Mouse (Mus musculus): ENCODE results near the gene Gkn3. TPM values are rescaled to one million over a fixed set of nuclear protein-coding genes. Genes with fewer than 3 reads are reported as not detected.

Gene Gkn3
- 1 to 10 TPM in 1 of 2 experiments, under 1 TPM in 1; 0.84 to 2.2 TPM for total RNA-seq (2021)

DNA sequence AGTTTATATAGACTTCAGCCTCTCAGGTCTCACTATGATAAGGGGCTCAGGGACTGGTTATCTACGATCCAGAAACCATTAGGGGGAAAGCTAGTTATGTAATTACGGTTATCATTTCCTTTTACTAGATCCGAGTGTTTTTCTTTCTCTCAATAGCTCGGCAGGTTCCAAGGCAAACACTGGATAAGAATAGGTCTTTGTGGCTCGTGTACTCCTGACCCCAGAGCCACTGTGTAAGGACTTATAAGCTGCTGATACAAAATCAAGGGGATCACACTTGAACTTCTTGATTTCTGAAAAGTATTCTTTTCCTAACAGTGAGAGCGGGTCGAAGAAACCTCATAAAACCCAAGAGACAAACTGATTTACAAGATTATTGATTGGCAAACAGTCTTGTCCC is at the start of gene Gkn3:
TSS of gene Gkn3 (minus strand) at position 59 of the 400 bp plus-strand sequence.
- DNase-seq: no peak
- intact Hi-C loops (cut with DNase I): no loop called here

DNA sequence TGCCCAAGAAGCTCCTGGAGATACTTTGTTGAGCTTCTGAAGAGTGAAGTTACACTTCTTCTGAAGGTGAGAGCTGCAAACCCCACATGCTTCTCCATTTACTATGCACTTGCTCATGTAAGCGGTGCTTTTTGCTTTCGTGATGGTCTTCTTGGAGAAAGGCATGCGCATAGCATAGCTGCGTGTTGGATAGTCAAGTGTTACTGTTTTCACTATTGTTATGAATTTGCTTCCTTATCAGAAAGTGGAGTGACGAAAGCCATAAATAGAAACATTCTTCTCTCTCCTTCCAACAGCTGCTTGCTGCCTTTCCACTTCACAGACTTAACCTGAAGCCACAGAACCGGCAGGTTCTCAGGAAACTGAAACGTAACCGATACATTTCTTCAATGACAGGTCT is 48.0 kb upstream of the Gkn3 start:
- DNase-seq: no peak
- intact Hi-C loops (cut with DNase I): no loop called here

DNA sequence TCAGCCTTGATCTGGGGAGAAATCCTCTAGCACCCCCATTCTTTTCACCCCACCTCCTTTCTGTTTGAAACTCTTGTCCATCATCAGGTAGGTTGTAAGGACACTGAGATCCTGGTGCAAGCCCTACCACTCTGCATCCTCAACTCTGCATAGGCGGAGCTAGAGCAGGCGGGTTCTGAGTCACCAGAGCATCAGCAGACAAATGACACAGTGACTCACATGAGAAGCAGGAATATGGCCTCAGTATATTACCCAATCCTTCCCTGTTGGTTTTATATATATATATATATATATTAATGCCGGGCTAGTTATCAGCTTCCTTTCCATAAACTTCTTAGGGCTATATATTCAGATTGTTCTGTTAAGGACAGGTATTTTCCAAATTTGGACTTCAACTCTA is 47.1 kb upstream of the Gkn3 start:
- intact Hi-C loops (cut with DNase I): no loop called here

DNA sequence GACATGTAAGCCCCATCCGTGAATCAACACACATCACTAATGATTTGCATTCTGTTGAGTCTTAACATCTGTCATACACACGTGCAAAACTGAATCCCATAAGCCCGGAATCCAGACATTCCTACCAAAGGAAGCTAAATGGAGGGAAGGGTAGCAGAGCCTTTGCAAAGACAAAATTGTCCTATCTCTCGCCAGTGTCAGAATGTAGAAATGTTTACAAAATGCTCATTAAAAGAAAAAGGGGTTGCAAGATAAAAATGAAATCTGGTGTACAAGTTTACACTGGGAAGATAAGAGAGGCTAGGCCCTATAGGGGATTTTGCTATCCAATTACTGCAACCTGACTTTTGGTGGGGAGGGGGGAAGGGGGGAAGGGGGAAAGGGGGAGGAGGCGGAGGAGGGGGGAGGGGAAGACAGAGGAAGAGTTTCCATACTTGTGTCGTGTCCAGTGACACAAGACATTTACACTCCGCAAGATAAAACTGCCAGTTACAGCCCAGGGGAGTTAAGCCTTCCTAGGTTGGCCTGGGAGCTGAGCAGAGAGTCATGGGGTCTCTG is 39.8 kb upstream of the Gkn3 start, which contains the start of gene Bmp10:
TSS of gene Bmp10 (plus strand) at position 508 of the 558 bp plus-strand sequence.
- no peak for DNase-seq
- intact Hi-C loops (cut with DNase I): no loop called here

More for the DNA sequence above, 47.1 kb upstream of the Gkn3 start:
- no peak for DNase-seq

DNA sequence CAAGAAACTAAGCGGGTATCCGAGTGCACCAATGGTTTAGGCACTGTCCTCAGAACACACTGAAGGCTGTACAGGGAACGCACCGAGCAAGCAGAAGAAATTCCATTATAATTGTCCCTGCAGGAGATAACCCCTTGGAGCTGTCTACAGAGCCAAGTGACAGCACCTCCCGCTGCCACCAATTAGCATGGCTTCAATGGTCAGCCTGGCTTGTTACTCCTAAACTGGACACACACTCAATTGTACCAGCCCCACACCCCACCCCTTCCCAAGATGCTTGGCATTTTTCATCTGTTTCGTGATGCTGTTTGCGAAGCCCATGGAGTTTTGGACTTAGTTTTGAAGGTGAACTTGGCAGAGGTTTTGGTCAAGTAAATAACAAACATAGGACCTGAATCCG is 38.9 kb upstream of the Gkn3 start:
- DNase-seq: no peak
- intact Hi-C loops (cut with DNase I): no loop called here

DNA sequence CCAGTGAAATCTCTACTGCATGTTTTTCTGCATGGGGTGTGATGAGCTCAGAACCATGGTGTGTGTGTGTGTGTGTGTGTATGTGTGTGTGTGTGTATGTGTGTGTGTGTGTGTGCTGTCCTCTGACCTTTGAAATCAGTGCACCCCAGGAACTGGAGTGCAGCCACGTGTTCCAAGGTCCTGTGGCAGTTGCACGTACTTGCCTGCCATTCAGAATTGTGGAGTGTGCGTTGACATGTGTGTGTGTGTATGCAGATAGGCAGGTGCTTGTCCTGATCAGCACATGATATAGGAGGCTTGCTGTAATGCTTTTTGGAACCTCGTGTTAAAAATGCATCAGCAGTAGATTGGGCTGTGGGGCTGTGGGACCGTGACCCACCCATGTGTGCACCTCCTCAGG is 38.2 kb upstream of the Gkn3 start:
- DNase-seq: no peak
- intact Hi-C loops (cut with DNase I): no loop called here

DNA sequence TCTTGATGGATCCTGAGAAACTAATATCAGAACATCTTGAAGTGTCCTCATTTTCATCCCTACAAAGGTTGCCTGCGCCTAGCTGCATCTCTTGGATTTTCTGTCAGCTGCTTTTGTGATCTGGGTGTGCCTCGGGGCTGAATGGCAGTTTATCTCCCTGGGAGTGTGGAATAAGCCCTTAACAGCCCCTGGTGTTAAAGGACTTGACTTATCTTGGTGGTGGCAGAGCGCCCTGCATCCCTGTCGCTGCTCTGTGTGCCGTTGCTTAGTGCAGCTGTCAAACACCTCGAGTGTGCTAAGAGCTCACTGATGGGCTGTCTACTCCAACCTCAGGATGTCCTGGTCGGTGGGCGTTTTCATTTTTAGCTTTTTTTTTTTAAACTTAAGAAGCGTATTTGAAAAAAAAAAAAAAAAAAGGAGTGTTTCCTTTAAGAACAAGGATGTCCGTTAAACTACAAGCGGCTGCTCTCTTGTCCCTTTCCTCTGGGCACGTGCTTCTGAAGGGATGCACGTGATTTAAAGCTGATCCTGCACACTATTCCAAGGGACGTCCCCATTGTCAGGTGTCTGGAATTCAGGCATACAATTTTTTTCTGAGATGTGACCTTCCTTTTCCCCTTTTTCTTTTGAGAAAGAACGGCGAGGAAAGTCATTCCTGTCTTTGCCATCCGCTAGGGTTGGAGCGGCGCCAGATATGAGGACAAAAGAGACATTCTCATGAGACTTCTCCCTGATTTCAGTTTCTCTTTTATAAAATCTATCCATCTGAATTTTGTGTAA is 35.5 kb upstream of the Gkn3 start:
- peak; percentile 22 to 41 for DNase-seq
- intact Hi-C loops (cut with DNase I): no loop called here

DNA sequence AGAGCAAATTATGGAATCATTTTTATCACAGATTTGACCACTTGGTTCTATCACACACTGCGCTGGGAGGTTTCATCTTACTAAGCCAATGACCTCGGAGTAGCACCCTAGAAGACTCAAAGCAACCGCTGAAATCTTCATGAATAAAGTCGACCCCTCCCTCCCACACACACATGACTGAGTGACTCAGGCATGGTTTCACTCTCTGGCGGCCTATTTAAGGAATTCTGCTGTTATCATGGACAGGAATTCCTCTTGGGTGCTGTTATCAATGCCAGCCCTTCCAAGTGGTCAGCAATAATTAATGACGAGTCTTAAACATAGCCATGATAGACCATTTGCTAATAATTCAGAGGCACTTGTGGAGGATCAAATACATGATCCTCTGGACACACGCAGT is 33.6 kb upstream of the Gkn3 start:
- DNase-seq: no peak
- intact Hi-C loops (cut with DNase I): no loop called here

DNA sequence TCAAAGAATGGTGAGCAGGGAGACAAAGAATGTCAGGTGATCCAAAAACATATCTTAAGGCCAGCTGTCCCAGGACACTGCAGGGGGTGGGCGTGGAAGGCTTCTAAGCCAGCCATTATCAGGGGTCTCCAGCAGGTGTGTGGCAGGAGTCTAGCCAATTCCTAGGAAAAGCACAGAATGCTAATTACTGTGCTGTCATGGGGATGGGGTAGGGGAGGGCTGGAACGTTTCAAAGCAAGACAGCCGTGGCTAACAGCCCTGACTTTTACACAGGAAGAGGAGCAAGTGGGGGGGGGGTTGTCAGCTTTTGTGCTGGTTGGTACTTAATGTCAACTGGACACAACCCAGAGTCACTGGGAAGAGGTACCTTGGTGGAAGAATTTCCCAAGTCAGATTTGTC is 23.3 kb upstream of the Gkn3 start:
- DNase-seq: no peak
- intact Hi-C loops (cut with DNase I): no loop called here

DNA sequence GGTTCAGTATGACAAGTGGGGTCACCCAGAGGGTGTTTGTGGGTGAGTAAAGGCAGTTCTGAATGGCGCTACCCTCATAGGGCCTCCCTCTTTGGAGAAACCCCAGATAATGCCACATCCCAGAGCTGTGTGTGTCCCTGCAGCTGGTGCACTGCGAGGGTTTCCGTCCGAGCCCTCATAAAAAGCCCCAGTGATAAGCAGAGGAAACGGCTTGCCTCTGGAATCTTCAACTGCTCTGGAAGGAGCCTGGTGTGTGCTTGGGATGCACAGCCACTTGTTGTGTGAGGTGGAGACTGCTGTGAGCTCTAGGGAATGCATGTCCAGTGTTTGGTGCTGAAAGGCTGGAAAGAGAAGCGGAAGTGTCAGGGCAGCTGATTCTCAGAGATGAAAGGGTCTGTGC is 12.7 kb upstream of the Gkn3 start:
- DNase-seq: no peak
- intact Hi-C loops (cut with DNase I): no loop called here

DNA sequence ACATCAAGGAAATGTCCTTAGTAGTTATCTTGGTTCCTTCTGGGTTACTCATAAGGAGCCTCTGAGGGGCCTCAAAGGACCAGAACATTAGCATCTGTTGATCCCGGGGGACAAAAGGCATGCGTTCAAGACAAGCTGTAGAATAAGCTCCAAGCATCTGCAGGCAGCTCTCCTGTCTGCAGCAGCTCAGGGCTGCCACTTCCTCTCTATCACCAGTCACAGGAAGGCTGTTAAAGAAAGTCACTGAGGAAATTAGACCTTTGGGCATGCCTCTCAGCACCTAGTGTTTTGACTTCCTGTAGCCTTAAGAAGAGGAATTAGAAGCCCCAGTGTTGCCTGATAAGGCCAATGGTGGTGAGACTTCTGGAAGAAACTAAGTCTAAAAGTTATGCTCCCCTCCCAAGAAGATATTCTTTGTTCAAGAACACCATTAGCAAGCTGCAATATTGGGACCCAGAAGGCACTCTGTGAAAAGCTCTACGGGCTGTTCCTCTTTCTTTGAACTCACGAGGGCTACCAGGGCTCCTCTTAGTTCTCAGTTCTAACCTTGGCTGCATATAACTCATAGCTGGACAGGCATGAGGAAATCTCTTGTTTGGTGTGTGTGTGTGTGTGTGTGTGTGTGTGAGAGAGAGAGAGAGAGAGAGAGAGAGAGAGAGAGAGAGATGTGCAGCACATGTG is 11.3 kb upstream of the Gkn3 start:
- no peak for DNase-seq
- intact Hi-C loops (cut with DNase I): loop anchor here (5.0 kb wide), 2 partner anchors 122 to 272 kb away; partner anchors contain the start of gene Aplf

DNA sequence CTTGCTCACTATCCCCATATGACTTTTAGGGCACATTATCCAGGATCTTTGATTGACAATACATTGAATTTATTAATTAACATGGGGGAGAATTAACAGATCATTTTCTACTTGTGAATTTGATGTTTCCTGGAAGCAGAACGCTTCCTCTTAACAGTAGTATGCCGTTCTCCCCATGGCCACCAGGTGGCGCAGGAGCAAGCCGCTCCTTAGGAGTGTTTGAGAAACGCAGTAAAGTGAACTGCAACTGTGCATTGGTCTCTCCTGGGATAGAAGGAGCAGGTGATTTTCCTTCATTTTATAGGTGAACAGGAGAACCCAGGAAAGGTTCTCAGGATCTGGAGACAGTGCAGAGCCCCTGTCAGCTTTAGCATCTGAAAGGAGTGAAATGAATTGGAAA is 10.4 kb upstream of the Gkn3 start:
- intact Hi-C loops (cut with DNase I): loop anchor here (5.0 kb wide), 2 partner anchors 123 to 273 kb away; partner anchors contain the start of gene Aplf
- peak; percentile 70 to 84 for DNase-seq

DNA sequence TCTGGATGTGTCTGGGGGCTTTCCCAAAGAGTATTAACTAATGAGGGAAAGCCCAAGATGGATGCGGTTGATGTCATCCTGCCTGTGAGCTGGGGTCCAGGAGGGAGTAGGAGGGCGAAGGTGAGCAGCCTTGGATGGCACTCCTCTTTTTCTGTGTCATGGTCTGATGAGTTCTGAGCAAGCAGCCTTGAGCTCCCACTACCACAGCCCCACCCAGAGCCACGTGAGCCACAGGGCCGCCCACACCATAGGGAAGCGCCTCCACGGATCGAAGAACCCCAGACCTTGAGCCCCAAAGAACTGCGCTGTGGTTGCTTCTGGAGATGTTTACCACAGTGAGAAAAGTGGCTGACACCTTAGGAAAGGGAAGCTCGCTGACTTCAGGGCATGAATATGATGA is 6.0 kb upstream of the Gkn3 start:
- intact Hi-C loops (cut with DNase I): loop anchor here (5.0 kb wide), 2 partner anchors 128 to 278 kb away; partner anchors contain the start of gene Aplf
- no peak for DNase-seq

DNA sequence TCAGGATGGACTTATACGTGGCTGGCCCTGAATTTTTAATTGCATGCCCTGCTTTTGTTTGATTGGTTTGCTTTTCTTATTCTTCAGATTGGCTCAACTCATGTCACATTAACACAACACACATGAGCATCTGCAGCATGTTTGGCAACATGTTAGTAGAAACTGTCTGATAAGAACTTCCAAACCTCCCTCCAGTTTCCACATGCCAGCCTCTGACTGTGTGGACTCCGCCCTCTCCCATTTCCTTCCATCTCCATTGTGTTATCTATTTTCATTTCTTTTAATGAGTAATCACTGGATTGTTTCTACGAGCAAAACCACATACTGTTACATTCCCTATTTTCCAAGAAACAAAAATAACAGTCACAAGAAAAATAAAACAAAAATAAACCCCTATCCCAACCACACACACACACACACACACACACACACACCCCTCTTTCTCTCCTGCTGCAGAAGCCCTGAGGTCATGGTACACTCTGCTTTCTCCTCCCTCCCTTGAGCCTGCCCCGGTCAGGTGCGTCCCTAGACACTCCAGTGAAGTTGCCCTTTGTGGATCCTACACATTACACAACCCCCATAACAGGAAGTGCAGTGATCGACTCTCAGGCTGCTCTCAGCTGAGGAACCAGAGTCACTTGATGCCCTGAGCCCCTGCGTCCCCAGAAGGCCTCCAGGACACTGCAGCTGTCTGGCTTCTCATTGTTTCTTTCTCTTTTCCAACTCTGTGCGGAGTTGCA is 4.9 kb upstream of the Gkn3 start:
- no peak for DNase-seq
- intact Hi-C loops (cut with DNase I): loop anchor here (2.0 kb wide), 1 partner anchor 59 kb away; no protein-coding TSS in a partner anchor

DNA sequence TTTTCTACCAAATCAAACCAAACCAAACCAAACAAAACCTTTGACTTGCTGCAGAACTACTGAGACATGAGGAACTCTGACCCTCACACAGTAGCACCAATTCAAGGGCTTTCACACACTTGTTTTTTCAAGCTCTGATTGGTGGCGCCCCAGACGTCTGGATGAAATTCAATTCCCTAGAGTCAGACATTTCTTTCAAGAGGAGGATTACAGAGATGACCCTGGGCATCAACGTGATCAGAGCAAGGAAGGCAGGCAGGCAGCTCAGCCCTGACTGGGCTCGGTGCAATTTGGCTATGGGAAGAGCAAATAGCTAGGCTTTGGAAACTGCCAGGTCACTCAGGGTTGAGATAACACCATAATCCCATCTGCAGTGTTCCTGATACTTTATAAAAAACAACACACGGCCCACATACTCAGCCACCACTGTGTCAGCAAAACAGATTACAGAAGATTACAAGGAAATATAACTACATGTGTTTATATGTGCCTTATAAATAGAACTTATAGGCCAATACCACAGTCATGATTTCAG is 787 bp upstream of the Gkn3 start:
- intact Hi-C loops (cut with DNase I): no loop called here
- no peak for DNase-seq

DNA sequence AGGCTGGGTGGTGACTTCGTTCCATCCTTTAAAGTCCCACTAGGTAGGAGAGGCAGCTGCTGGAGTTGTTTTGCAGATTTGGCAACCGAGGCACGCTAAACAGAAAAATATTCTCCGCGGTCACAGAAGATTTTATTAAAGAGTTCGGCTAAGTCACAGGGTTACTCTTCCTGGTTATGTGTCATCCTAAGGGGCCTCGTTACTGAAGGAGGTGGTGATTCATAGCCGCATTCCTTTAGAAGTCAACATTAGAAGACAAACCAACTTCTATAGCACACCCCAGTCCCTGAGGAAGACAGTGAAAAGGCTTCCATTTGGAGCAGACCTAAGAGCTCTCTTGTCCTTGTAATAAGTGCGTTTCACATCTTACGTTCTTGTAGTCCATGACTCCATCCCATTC is 2.1 kb downstream of the Gkn3 start:
- DNase-seq: no peak
- intact Hi-C loops (cut with DNase I): loop anchor here (1.0 kb wide), 1 partner anchor 285 kb away; no protein-coding TSS in a partner anchor

DNA sequence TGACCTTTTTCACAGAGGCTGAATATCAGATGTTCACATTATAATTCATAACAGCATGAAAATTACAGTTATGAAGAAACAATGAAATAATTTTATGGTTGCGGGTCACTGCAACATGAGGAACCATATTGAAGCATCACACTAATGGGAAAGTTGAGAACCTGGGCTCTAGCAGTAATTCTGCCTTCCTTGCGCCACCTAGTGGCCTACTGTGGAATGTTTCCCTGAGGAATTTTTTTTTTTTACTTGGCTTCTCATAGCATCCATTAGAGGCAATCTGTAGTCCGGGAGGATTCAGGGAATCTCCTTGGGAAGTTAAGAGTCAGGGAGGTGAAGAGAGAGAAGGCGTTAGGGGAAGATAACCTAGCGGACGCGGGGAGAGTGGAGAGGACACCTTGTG is 2.5 kb downstream of the Gkn3 start:
- peak; percentile 65 to 72 for DNase-seq
- intact Hi-C loops (cut with DNase I): loop anchor here (1.0 kb wide), 1 partner anchor 285 kb away; no protein-coding TSS in a partner anchor

DNA sequence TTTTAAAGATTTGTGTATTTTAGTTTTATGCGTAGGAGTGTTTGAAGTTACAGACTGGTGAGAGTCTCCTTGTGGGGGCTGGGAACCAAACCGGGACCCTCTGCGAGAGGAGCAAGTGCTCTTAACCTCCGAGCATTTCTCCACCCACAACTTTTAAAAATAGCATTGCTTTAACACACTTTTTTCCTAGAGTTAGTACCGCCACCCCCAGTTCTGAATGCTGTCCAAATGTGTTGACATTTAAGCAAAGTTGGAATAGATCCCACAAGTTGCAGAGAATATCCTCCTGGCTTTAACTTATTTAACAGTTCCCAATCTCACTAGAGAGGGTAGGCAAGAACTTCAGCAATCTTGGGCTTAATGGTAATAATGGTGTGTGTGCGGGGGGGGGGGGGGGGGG is 4.0 kb downstream of the Gkn3 start:
- DNase-seq: no peak

DNA sequence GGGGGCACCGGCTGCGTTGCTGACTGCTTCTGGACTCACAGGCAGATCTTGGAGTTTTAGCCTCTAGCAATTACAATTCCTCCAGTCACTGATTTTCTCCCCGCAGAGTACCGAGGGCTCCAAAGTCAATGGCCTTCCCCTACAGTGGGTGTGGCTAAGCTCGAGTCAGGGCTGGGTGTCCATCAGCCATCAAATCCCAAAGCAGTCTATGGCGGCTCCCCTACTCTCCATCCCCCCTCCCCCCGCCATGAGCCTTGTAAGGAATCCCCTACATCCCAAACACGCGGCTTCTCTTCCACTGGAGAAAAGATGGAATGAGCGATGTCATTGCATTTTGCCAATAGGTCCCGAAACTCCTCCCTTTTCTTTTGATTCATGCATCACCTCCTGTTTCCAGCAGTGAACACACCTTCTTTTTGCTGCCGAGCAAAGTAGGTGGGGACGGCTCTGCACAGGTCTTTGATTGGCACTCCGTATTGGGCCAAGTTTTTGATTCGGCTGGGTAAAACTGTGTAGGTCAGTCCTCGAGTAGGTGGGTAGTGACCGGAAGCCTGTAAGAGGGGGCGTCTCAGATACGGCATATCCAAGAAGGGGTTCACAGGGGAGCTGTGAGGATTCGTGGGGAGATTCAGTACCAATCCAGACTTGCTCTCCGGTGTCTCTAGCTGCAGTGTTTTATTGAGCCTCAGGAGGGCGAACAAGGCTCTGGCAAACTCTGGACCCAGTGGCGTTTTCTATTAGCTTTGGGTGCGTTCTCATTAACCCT is 4.6 kb downstream of the Gkn3 start:
- DNase-seq: no peak

More for the DNA sequence above, 4.0 kb downstream of the Gkn3 start:
- intact Hi-C loops (cut with DNase I): loop anchor here (5.0 kb wide), 1 partner anchor 47 kb away; the partner anchor contains the start of gene Antxr1

More for the DNA sequence above, 4.6 kb downstream of the Gkn3 start:
- intact Hi-C loops (cut with DNase I): loop anchor here (5.0 kb wide), 1 partner anchor 47 kb away; the partner anchor contains the start of gene Antxr1
